Mouse (Mus musculus) heart, adult 18-20 months (tissue): Measurements from ENCODE around the gene Grhpr. TPM values are rescaled to one million over a fixed set of nuclear protein-coding genes. Genes with fewer than 3 reads are reported as not detected.
A peak's percentile ranks its signal among the peaks of the same experiment; 100 is the strongest.
"Not testable (repeated sequence)": the region's sequence is repeated elsewhere in the genome, so short reads cannot be mapped to it uniquely, and the experiment has no call there.

Experiments
- DNase-seq, 2 experiments: peaks; one replicate each; pipeline ENCODE4 v3.0.0; 2021 to 2022; ENCODE audit warnings: mixed read lengths in 1 of 2
- long read RNA-seq, 2 experiments: library from polyadenylated mRNA; stranded (forward); transcript quantifications; one replicate each; pipeline ENCODE4 v2.0.0; 2021
- total RNA-seq, 2 experiments: library from RNA; stranded (reverse); gene quantifications; 2 replicates each; pipeline ENCODE4 v1.2.3; 2021

Gene Grhpr
- total RNA-seq: 10 to 100 TPM; 38.6 to 43.6 TPM
- long read RNA-seq, experiment 1, transcript Grhpr-201 (9 exons, 1,280 nt): major isoform, 31 of 34 reads
- long read RNA-seq, experiment 1, partial matches to known transcripts: 2 of 34 reads
- long read RNA-seq, experiment 1, other reads (novel, unspliced or antisense): 1 of 34 reads
- long read RNA-seq, experiment 2, transcript Grhpr-201 (9 exons, 1,280 nt): major isoform, 13 of 16 reads
- long read RNA-seq, experiment 2, partial matches to known transcripts: 0 of 16 reads
- long read RNA-seq, experiment 2, other reads (novel, unspliced or antisense): 3 of 16 reads

DNA sequence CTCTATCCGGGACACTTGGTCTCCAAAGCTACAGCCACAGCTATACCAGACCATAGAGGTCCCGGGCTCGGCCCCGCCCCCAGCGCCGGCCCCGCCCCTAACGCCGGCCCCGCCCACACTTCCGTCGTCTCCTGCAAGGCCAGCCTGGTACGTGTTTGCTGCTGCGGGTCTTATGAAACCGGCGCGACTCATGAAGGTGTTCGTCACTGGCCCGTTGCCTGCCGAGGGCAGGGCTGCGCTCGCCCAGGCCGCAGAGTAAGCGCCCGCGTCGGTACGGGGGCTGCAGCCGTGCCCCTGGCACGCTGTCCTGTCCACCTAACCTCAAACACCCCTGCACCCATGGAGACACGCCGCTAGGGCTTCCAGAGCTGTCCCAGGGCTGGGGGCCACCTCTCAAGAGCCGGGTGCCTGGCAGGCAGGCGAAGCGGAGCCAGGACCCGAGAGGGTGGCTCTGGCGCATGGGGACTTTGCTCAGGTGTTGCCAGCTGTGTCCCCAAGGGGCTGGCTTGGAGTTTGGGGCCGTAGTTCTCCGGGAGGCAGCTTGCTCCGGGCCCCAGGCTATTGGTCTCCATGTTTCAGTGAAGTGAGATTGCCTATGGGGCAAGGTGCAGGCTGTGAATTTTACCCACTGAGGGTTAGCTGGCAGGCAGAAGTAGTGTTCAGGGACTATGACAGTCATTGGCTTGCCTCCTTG, at the start of gene Grhpr:
Gene Grhpr (plus strand): TSS at position 116 of the 694 bp plus-strand sequence.
- peak; percentile 85 for DNase-seq

DNA sequence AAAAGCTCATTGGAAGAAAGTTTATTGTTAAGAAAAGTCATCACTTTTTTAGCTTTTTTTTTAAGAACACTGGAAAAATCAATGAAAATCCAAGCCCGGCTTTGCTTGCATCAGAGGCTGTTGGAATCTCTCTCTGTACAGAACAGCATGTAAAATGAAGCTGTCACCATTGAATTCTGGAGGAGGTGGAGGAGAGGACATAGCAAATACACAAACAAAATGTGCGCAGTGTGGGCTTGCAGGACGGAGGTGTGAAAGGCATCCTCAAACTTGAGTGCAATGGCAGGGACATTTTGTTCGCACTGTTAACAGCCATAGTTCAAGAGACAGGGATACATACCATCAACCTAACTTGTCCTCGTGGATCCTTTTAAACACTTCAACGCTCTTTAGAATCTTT, 49.5 kb upstream of the Grhpr start:
- no peak for DNase-seq

DNA sequence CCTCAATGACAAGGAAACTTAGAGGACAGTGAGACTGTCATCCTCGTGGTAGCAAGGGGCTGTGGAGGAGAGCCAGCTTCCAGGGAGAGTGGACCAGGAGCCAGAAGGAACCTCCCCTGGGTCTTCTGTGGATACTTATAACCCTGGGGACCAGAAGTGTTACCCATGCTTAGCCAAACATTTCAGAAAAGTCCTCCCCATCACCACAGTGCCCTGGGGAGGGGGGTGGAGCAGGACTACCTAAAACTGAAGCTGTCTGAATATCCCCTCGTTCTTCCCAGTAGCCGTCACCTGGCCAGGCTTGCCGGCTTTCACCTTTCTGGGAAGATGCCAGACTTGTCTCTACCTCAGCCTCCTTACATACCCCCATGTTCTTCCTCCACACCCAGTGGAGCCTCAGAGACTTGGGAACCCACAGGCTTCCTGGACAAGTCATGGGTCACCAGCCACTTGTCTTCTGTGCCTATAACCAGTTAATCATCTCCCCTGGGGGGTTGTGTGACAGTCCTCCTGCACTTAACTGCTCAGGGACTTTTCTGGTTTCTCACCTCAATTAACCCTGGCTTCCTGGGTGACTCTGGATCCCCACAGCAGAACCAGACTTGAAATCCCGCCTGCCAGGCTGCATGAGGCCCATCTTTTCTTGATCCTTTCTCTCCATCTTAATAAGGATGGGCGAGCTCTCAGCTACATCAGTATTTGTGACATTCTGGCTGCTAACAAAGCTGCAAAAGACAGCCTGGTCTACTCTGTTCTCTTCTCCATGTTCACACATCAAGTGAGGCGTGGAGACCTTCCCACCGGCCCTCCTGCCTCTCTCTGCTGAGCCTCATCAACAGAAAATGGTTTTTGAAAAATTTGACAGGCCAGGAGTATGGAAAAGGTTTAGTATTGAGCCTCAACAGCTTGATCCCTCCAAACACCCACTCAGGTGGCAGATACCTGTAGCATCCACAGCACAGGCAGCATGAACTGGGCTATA, 42.5 kb upstream of the Grhpr start:
- no peak for DNase-seq

DNA sequence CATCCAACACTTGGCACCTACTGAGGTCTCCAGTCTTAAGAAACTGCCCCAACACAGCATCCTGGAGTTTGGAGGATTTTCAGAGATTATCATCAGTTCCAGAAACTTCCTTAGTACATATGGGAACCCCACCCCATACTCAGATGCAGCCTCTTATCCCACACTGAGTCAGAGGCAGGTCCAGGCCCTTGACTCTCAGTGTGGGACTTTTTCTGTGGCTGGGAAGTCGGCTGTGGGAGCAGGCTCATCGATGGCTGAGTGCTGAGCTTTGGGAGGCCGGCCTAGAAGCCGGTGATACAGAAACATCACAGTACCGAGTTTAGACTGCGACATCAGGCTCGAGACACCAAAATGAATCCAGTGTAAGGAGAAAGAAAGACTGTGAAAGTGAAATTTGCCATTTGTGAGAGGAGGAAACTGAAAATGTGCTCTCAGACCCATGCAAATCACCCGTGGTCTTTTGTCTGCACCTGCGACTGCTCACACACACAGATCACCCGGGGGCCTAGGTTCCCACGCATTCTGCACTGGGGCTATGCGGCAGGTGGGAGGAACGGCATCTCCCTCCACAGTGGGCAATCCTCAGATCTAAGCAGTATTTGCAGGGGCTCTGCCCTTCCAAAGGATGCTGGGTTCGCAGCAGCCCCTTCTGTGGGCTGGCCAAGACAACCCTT, 41.5 kb upstream of the Grhpr start:
- no peak for DNase-seq

DNA sequence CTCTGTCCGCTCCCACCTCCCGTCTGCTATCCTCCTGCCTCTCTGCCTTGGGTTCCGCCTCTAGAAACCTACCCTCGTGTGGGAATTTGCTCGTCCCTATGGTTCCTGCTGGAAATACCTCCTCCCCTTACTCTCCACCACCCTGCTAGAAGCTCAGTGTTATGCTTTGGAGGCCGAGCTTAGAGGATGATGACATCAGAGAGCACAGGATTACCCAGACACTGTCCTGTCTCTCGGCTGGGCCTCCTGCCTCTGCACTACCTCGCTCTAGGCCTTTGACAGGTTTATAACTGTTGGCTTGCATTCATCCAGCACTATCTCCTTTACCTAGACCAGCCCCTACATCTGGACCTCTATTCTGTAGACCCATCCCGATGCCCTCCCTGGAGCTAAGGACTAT, 40.9 kb upstream of the Grhpr start:
- DNase-seq: no peak

DNA sequence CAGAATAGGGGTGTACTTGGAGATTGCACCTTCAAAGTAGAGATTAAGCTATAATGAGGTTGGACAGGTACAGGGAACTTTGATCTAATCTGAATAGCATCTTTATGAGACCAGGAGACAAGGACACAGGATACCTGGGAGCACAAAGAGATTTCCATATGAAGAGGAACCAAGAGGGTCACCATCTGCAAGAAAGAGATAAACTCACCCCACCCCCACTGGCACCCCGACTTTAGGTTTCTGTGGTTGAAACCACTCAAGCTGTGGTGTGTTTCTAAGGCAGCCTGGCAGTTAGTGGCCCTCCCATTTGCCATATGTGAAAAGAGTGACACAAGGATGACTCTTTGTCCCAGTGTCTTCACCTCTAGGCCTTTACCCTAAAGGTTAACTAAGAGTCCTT, 39.0 kb upstream of the Grhpr start:
- no peak for DNase-seq

DNA sequence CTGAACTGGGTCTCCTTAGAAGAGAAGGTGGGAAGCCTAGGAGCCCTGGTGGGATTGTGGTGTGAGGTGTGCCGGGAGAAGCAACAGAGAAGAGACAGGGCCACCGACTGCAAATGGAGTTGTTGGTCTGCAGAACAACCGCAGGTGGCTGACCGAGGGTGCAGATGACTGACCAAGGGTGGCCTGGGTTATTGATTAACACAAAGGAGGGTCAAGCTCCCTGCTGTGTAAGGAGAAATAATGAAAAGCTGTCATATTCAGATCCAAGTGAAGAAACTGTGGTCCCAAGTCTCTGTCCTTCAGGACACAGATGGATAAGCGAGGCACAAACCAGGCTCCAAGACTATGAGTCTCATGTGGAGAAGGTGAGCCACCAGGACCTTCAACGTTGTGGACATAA, 37.7 kb upstream of the Grhpr start:
- no peak for DNase-seq

DNA sequence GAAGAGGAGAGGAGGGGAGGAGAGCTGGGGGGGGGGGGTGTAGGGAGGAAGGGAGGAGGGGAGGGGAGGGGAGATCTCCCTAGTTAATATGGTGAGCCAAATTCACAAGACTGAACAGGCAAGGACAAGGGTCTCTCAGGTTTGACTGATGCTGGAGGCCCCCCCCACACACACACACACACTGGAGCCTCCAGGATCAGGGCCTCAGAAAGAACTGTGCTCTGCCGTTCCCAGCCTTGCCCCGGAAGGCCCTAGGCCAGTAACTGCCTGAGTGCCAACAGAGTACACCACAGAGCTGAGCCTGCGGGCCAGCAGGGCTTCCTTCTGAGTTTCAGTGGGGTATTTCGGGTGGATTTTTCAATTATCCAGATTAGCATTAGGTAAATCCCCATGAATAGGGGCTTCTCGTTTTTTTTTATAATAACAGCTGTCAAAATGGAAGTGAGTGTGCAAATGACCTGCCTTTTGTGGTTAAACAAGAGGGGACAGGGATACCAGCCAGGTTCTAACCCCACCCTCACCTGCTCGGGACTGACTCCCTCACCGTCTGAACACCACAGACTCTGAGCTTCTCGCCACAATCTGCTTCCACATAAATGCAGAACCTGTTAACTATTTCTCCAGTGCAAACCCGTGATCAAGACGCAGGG, 36.6 kb upstream of the Grhpr start:
- DNase-seq: no peak

DNA sequence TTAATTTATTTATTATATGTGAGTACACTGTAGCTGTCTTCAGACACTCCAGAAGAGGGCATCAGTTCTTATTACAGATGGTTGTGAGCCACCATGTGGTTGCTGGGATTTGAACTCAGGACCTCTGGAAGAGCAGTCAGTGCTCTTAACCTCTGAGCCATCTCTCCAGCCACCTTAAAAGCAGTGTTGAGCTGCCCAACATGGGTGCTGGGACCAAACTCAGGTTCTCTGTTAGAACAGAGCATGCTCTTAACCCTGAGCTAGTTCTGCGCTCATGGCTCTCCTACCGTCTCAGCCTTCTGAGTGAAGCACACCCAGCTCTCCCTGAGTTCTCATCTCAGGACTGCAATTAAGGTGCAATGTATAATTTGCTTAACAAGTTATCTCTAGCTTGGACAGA, 35.1 kb upstream of the Grhpr start:
- not testable (repeated sequence) for DNase-seq

DNA sequence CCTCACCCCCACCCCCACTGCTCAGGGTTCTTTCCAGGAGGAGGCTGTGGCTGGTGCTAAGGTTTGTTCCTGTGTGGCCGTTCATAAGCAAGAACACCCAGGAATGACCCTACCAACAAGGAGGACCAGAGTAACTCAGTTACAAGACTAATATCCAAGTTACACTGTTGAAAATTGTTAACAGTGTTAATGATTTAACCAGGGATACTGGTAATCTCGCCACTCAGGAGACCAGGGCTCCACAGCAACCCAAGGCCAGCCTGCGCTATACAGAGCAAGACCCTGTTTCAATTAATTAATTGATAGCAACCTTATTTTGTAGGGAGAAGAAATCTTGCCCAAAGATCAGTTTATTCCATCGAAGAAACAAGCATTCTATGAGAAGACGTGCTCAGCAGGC, 33.7 kb upstream of the Grhpr start:
- DNase-seq: no peak

DNA sequence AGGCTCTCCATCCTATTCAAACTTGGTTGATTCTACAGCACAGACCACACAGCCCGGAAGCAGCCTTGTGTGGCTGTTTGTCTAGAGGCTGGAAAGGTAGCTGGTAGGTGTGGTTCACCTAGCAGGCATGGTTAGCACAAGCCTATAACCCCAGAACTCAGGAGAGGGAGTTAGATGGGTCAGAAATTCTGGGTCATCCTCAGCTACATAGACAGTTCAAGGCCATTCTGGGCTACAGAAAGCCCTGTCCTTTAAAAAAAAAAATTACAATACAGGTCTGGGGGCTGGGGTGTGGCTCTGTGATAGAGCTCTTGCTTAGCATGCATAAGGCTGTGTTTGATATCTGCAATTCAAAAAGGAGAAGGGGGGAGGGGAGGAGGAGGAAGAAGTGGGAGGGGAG, 32.9 kb upstream of the Grhpr start:
- no peak for DNase-seq

DNA sequence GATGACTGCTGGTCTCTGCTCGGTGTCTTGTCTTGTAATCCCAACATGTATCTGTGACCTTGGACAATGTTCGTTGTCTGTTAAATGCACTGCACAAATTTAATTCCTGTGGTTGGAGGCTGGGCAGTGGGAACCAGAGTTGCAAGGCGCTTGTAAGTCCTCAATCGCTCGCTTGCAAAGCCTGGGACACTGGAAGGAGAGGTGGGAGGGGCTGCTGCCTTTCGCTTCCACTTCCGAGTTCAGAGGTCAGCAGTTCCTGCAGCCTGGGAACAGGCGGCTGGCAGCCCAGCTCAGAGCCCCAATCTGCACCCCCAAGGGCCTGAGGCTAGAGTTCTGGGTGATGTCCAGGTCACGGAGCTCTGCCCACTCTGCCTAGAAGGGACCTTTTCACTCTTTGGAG, 28.2 kb upstream of the Grhpr start:
- DNase-seq: no peak

DNA sequence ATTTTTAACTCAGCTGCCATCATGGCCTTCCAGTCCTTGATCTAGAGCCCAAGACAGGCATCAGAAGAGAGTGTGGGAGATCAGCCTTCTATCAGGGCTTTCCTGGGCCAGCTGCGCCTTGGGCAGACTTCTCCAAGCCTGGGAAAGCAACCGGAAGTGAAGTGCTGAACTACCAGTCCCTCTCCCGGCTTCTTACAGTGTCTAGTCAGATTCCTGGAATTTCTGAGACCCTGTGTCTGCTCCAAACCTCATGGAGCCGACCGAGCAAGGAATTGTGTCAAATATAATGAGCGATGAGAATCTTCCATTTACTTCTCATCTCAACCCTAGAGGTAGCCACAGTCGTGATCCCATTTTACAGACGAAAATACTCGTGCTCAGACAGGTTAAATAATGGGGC, 22.4 kb upstream of the Grhpr start:
- no peak for DNase-seq

DNA sequence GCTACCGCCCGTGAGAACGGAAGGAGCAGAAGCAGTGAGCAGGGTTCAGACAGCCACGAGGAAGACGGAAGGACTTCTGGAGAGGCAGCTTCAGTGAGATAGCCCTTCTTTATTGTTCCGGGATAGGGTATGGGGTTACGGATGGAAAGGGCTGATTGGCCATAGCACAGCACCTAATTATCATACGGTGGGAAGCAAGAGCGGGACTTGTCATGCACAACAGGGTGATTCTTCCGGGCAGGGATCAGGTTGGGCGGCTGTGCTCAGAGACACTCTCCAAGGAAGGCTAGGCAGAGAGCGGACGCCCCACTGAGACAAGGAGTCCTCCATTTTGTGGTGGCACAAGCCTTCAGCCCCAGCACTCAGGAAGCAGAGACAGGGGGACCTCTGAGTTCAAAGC, 22.0 kb upstream of the Grhpr start:
- no peak for DNase-seq

DNA sequence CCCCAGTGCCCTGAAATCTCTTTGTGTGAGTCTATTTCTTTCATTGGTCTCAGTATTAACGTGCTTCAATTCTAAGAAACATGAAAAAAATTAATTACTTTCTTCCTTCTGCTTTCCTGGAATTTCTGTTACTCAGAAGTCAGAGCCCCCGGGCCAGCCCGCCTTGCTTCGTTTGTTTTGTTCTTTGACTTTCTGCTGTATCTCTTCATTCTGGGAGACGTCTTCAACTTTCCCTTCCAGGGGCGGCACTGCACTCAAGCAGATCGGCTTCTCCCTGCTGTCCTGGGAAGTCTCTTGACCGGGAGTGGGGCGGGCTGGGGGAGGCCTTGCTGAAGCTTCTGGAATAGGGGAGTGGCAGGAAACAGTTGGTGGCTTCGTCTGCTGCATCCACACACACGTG, 18.0 kb upstream of the Grhpr start:
- DNase-seq: no peak

DNA sequence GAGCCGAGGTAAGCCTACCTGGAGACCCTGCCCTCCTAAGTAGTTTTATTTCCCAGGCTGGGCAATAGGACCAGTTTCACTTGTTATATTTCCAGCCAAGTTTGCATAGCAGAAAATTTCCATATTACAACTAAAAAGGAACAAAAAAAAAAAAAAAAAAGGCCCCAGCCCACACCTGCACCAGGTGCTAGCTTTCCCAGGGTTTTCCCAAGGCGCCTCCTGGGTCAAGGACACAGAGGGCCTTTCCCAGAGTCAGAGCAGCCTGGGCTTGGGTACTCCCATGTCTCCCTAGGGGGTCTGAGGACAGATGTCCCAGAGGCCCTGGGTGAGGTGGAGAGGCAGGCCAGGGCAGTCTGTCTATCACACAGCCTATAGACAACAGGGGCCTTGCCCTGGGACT, 16.0 kb upstream of the Grhpr start:
- no peak for DNase-seq

DNA sequence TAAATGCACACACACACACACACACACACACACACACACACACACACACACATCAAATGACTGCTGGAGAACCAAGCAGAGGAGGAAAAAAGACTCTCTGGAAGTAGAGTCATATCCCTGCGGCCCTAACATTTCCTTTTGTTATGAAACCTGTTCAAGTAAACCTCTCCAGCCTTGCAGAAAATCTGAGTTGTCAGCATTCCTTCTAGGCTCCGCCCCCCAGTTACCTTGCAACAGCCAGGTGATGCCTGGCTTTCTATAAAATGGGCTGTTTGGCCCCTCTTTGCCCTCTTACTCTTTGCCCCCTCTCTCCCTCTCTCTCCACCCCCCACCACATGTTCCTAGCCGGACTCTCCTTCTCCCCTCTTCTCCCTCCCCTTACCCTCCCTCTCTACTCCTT, 15.5 kb upstream of the Grhpr start:
- no peak for DNase-seq

DNA sequence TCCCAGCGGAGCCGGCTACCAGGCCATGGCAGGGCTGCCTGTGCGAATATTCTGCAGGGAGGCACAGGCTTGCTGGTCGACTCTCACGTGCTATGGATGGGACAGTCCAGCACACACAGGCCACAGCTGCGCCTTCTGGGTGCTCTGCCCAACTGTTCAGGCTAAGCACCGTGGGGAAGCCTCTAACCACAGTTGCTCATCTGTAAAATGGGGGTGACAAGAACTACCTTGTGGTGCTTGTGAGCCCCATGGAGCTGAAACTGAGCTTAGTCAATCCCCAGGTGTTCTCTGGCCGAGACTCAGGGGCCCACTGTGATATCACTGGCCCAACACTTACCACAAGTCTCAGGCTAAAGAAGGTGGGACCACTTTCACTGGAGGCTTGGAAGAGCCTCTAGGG, 13.8 kb upstream of the Grhpr start:
- DNase-seq: no peak

DNA sequence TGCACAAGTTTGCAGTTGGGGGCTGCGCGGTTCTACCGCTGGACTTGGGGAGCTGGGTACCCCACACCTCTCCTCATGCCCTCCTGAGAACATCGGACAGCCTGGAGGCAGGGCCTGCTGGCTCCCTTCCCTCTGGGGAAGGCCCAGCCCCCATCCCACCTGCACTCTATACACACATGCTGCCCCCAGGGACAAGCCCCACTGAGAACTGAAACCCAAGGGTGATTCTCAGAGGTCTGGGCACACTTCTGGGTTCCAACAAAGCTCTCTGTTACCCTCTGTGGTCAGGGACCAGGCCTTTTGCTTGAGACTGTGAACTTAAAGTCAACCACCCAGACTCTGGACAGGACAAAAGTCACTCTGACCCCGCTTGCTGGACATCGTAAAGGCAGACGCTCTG, 11.1 kb upstream of the Grhpr start:
- peak in 1 of 2 experiments; percentile 22 for DNase-seq

DNA sequence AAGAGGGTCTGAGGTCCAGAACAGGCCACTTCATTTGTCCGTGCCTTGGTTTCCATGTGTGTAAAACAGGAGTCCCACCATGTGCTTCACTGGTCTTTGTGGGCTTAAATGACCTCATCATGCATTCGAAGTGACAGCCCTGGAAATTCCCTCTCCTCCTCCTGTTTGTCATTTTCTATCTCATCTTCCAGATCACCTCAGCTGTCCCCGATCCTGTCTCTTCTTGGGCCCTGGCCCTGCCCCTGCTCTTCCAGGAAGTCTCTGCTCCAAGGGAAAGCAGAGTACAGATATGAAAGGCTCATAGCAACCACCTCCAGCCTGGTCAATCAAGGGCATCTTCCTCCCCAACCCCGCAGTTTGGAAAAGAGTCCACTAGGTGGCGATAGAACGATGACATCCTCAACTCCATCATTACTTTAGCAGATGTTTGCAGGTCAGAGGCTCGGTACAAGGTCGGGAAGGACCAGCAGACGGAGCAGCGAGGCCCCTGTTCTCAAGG, 10.5 kb upstream of the Grhpr start:
- peak; percentile 49 to 81 for DNase-seq

DNA sequence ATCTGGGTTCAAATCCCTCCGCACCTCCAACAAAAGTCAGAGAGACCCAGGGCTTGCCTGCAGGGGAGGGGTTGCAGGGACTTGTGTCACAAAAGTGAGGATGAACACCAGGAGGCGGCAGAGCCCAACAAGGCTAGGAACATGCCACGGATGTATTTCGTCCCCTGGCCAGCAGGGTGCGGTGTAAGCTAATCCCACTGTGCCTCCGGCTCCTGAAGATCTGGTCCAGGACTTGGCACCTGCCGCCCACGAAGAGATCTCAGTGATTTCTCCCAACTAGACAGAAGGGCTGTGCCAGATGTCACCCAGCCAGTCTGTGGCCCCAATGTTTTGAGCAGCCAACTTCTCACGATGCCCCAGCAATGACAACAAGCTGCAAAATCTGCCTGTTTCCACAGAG, 7.7 kb upstream of the Grhpr start:
- peak; percentile 83 to 90 for DNase-seq

DNA sequence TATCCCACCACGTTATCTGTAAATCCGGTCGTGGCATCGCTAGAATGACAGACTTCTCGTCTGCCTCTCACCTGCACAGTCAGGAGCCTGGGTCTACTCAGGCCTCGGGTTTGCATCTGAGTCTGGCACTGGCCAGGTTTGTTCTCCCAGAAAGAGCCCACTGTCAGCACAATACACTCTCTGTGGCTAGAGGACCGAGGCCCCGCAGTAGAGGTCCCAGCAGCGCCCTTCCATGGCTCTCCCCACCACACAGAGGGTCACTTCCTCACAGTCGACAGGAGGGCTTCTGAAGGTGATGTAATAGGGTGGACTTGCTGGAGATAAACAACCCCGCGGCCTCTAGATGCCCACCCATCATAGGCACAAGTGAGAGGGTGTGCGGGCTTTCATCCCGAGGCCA, 7.3 kb upstream of the Grhpr start:
- no peak for DNase-seq
